Mouse (Mus musculus) kidney, adult 9 months (tissue): ENCODE results near the gene Car11.

Experiments used
- DNase-seq: peaks from one replicate; pipeline ENCODE4 v3.0.0; 2022

Gene Car11

DNA sequence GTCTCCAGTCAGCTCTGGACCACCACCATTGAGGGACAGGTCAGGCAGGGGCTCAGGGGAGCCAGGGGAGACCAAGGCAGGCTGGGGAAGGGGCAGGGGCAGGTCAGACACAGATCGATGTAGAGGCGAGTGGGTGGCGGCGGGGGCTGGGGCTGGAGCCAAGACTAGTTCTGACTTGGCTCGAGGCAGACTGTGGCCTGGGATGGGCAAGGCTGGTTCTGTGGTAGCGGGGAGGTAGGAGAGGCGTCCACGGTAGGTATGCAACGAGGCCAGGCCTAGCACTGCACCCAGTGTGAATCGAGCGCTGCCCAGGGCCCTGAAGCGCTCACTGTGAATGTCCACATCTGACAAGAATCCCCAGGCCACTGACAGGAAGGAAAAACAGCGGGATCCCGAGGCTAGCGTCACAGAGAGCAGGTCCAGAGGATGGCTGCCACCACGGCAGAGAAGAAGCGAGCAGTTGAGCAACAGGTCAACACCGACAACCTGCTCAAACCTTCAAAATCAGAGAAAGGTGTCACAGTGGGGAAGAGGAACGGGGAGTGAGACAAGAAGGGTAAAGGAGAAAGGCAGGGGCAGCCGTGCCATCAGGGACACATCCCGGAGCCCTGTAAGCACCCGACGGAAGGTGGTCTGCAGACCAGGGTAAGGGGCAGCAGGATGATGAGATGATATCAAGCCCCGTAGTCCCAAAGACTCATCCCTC, 11.8 kb downstream of the Car11 start:
- peak; percentile 66 for DNase-seq

DNA sequence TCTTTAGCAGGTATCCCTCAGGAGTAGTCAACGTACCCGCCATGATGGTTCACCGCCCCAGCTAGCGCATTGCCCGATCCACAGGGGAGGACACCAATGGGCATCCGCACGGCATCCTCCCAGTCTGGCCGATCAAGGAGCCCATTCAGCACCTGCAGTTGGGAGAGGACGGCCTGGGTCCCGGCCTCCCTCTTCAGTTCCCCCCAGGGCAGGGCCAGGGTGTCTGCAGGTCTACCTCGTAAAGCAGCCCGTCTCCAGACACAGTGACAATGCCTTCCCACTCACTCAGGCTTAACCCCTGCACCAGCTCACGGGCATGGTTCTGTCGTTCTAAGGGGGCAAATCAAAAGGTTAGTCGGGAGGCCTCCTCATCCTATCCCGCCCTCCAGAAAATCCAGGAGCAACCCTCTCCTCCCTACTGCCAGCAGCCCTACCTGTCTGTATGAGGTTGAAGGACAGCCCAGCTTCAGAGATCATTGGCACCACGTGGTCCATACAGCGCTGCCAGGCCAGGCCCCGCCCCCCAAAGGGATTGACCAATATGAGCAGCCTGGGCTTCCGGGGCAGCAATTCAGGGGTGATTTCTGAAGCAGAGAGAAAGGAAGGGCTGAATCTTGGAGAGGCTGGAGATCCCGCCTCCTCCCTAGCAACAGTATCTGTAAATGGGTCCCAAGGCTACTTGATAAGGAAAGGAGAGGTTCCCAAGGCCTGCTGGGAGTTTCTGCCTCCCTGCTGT, 12.5 kb downstream of the Car11 start:
- peak; percentile 97 for DNase-seq

DNA sequence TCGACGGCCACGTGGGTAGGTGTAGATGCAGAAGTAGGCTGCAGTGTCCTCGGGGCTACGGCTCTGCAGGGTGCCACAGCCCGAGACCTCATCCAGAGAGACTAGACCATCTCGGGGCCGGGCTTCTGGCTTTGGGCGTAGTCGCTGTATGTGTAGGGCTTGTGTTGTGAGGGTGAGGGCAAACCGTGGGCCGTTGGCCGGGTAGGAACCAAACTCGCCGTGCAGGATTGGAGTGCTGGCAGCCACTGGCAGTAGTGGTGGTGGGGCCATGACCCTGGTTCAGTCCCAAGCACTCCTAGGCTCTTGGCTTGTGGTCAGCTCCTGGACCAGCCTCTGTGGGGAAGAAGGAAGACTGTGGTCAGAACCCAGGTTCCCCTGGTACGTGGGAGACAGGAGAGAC, 13.8 kb downstream of the Car11 start:
- DNase-seq = peak; percentile 54

DNA sequence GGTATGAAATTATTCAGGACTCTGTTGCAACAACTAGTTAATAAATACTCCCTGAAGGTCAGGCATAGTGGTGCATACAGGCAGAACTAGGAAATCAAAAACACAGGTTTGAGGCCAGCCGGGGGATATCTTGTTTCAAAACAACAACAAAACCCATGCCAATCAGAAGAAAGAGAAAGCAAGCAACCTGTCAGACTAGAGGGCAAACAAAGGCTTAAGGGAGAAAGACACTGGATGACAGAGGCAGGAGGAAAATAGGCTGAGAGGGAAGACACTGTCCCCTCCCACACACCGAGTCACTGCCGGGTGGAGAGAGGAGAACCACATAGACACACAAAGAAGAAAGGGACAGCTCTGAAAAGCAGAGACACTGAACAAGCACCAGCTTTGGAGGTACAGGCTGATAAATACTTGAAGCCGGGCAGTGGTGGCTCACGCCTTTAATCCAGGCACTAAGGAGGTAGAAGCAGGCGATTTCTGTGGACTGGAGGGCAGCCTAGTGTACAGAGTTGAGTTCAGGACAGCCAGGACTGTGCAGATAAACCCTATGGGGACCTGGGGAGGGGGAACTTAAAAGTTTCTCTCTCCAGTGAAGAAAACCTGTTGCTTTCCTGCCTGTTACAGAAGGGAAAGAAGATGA, 14.4 kb downstream of the Car11 start:
- DNase-seq = peak; percentile 55

DNA sequence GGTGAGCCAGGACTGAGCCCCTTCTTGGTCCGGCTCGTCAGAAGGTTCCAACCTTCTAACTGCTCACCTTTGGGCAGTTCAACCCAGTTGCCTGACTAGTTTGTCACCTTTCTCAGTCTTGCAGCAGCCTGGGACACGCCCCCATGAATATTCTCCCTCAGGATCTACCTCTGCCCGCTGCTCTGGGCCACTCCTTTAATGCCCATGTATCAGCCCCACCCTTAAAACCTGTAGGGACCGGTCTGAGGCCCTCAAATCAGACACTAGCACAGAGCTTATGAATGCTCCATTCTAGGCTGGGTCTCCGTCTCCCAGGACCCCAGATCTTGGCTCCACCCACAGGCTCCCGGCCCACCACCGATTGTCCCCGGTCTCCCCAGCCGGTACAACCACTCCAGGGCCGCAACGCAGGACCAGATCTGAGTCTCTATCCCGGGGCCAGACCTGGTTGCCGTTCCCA, 15.0 kb downstream of the Car11 start:
- peak; percentile 79 for DNase-seq

DNA sequence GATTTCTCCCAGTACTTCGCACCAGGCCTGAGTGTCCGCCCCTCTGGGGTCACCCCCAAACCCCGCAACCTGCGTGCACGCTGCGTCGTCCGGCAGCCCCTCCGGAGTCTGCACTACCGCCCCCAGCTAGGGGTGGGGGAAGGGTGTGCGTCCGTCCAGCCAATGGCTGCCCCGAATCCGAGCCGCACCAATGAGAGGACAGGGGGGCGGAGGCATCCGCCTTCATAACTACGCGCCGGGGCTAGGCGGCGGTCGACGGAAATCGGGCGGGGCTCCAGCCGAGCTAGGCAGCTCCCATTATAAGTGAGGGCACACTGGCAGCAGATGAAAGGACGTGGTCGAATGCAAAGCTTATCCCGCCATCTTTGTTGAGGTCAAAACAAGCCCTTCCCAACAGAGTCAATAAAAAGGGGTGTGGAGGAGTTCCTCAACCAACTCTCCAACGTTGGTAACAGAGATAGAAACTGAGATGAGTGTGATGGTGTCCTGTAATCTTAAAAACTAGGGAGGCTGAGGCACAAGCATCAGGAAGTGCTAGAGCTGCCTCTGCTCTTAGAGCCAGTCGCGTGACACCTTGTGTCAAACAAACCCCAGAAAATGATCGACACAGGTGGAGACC, 15.6 kb downstream of the Car11 start, which contains the start of gene Rpl18:
Gene Rpl18 (plus strand): TSS at position 368 of the 619 bp plus-strand sequence.
- DNase-seq = peak; percentile 99

DNA sequence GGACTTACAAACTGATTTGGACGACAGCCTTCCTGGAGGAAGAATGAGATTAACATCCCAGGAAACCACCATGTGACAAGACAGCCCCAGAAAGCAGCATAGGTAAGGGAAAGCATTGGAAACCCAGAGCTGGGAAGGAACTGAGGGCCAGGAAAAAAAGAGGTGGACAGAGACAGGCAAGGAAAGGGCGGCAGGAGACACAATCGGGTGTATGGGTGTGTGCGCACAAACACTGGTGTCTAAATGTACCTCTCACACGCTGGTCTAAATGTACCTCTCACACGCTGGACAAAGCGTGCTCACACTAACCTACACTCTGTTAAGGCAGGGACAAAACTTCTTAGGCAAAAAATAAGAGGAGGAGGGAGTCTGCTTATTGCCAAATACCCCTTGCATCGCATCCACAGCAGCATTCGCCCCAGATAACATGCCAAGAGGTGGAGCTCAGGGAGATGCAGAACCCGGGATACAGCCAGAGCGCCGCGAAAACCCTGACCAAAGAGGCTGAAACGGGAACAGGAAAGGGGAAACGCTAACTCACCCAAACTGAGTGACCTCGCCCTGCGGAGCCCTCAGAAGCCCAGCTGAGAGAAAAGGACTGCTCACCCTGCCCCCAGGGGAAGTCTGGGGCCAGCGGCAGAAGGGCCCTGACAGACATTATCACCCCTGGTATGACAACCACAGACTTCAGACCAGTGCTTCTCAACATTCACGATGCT, 16.3 kb downstream of the Car11 start:
- peak; percentile 42 for DNase-seq

DNA sequence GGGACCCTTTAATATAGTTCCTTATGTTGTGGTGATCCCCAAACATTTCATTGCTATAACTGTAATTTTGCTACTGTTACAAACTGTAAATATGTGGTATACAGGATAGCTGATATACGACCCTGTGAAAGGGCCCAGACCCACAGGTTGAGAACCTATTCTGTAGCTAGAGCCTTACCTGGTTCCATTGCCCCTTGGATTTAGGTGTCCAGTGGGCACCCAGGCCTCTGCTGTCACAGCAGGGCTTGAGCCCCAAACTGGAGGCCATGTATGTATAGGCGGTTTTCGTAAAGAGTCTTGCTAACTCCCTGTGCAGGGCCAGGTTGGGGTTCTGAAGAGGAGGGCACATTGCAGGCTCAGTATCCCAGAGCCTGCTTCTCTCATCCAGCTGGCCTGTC, 16.8 kb downstream of the Car11 start:
- peak; percentile 26 for DNase-seq

DNA sequence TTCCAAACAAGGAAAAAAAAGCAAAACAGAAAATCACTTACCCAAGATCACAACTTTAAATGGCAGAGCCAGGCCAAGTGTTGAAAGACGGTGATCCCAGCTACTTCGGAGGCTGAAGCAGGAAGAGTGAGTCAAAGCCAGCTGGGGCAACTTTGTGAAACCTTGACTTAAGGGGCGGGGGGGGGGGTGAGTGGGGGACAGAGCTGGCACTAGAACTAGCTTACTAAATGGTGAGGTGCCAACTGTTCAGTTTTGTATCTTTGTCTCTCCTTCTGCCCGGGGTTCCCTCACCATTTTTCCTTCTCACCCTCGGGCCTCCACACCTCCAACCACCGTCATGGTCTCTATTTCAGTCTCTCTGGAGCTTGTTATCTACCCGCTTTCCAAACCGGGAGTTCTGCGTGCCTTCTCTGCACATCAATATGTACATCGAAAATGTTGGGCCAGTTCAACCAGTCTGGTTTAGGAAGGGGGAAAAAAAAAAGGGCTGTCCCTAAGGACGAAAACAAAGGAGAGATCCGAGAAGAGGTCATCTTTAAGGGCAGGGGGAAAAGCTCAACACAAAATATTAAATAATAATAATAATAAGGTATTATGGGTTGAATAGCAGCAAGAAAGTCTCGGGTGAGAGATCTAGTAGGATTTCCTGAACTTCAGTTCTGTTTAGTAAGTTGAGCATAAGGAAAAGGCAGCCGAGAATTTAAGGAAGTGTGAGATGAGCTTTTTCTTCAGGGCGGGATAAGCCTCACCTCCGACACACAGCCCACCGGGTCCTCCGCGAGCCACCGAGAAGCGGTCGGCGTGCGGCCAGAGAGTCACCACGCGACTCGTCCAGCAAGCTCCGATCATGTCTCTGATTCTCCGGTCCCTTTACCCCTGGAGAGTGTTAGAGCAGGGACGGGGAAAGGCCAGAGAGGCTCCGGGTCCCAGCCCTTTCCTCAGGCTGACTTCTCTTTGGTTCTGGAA, 17.6 kb downstream of the Car11 start:
- DNase-seq = peak; percentile 33

DNA sequence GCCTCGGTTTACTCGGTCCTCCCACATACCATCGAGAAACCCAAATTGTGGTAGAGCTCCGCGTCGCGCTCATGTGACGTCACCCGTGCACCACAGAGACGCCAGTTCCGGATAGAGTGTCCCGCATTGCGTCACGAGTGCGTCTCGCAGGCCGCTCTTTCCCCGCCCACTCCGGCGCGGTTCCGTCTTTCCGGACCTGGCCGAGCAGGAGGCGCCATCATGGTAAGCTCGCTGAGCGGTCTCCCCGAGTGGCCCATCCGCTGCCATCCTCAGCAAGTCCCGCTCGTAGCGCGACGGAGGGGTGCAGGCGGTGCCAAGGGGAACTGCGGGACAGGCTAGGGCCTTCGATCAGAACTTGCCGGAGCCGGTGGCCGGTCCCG, 18.3 kb downstream of the Car11 start, which contains the start of gene Sphk2:
Gene Sphk2 (minus strand): TSS at position 85 of the 380 bp plus-strand sequence.
- DNase-seq = peak; percentile 99

DNA sequence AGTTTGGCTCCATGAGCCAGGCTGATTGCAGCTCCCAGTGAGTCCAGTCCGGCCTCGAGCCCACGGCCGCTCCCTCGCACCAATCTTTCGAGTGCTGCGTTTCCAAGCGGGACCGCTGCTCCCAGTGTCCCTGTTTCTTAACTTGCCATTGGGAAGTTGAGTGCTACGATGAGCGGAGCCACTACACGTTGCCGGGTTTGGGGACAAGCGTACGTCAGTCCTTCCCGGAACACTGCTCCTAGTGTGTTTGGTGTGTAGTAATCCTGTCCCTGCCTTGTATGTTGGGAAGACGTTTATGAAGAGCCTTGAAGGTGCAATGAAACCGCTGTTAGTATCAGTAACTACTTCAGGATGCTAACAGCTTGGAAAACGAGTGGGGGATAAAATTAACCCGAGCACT, 18.7 kb downstream of the Car11 start:
- no peak for DNase-seq

DNA sequence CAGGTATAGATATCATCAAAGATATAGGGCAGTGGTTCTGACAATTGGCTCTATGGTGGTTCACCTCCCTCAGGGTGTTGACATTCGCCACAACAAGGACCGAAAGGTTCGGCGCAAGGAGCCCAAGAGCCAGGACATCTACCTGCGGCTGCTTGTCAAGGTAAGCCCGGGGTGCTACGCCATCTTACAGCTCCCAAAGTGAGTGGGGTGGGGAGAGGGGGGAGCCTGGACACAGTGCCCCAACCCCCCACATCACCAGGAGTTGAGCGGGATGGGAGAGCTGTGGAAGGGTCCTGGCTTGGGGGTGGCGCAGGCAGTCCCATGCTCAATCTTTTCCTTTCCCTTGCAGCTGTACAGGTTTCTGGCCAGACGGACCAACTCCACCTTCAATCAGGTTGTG, 19.5 kb downstream of the Car11 start:
- DNase-seq = no peak

DNA sequence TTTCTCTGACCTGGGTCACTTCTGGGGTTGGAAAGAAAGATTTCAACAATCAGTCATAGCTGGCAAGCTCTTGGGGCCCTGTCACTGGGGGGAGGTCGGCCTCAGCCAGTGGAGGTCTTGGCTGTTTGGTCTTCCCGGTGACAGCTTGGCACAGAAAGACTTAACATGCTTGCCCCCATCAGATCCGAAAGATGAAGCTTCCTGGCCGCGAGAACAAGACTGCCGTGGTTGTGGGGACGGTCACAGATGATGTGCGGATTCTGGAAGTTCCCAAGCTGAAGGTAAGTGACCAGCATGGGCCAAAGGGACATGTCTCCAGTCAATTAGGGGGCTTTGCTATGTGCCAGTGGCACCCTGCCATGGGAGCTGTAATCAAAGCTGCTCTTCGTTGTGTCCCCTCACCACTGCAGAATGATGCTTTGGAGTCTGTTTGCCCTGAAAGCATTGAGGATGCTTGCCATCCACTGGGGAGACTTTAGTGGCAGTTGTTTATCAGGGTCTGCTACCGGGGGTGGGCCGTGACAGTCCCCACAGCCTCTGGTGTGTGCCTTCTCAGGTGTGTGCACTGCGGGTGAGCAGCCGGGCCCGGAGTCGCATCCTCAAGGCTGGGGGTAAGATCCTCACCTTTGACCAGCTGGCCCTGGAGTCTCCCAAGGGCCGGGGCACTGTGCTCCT, 20.2 kb downstream of the Car11 start:
- no peak for DNase-seq

DNA sequence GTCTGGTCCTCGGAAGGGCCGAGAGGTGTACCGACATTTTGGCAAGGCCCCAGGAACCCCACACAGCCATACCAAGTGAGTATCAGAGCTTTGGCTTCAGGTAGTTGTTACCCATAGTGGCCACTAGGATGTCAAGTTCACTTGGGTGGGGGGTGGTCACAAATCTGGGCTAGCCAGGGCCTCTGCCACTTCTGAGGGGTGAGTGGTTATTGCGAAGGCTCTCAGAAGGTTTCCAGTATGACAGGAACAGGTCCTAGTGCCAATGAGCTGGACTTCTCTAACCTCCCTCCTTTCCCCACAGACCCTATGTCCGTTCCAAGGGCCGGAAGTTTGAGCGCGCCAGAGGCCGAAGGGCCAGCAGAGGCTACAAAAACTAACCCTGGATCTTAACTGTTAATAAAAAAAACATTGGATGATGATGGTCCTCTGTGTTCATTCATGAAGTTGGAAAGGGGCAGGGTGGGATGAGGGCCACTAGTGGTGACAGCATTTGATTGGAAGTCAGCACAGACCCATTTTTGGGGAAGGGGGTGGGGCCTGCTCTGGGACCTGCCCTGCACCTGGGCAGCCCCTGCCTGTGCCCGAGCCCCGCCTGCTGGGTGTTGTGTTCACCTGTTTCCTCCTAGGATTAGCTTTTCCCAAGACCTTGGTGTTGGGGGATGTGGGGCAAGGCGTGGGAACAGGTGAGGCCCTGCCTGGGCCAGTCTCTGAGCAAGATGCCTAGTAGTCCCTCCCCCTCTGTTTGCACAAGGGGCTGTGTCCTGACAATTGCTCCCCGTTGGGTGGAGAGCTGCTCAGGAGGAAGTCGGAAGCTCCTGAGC, 21.0 kb downstream of the Car11 start, which contains the start of gene Fam83e:
Gene Fam83e (plus strand): TSS at position 800 of the 821 bp plus-strand sequence.
- DNase-seq = no peak

DNA sequence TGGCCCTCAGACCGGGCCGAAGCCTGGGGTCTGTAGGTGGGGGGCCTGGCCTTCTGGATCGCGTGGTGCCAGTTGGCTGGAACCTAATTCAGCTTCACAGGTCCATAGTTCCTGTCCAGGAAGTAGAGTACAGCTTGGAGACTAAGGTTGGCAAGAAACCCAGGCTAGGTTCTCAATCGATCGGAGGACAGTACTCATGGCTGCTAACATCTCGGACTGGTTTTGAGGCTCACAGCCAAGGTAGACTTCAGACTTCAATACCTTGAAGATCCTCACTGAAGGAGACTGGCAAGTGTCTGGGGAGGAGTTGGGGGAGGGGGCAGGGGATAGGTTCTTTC, 21.6 kb downstream of the Car11 start:
- no peak for DNase-seq

DNA sequence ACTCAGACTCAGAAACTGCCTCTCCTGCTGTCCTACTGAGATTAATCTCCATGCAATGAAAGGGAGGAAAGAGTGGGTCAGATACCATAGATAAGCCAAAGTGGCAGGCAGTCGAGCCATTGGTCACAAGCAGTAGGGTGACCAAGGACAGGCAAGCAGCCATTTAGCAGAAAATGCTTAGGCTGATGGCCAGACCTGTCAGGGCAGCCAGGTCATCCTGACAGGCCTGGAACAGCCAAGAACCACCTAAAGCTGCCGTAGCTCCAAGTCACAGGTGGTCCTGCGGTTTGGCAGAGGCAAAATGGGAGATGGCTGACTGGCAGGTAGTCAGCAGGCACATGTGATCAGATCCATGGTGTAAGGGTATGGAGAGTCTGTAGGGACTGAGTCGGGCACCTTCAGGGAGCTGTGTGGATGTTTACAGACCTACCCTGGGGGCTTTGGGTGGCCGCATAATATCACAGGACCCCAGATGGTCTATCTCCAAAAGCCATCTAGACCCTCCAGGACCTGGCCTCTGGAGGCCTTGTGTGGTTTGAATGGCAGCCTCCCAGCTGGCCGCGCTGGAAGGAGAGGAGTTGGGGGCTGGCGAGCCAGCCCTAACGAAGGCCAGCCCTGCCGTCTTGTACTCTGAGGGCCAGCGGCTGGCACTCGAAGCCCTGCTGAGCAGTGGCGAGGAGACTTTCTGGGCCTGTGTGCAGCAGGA, 22.2 kb downstream of the Car11 start:
- DNase-seq = no peak

DNA sequence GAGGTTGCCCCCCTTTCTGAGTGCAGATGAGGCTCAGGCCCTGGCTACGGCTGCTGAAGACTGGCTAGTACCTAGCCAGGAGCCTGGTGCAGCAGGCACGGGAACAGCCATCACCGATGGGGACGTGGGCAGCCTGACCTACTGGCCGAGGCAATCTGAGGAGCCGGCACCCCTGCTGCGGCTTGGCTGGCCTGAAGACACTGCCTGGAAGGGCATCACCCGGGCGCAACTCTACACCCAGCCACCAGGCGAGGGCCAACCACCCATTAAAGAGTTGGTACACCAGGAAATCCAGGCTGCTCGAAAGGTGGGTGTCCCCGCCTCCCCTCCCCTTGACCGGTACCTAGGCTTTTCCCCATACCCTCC, 22.7 kb downstream of the Car11 start:
- no peak for DNase-seq

DNA sequence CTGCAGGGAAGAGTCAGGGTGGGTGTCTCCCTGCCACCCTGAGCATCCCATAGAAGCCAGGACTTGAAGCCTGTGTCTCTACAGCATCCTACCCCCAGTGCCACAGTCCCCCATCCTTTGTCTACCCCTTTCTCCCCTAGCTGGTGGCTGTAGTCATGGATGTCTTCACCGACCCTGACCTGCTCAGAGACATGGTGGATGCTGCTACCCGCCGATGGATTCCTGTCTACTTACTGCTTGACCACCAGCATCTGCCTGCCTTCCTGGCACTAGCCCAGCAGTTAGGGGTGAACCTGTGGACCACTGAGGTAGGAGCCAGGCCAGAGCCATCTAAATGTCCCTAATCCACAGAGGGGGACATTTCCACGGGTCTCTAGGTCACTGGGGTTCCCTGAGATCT, 23.7 kb downstream of the Car11 start:
- no peak for DNase-seq

DNA sequence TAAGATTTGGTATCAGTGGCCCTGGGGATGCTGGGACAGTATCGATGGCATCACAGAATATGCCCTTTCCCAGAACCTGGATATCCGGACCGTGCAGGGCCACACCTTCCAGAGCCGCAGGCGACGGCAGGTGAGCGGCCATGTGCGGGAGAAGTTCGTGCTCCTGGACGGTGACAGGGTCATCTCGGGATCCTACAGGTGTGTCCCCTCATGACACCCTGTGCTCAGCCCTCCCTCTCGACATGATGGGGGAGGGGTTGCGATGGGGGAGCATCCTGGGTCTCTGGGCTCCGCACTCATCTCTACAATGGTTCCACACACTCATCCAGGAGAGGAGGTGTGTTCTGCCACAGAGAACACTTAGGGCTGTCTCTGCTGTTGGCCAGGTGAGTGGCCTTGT, 24.1 kb downstream of the Car11 start:
- no peak for DNase-seq
